Mouse (Mus musculus): Measurements from ENCODE around the gene Osbpl6. TPM values are rescaled to one million over a fixed set of nuclear protein-coding genes. Genes with fewer than 3 reads are reported as not detected.
A peak's percentile ranks its signal among the peaks of the same experiment; 100 is the strongest.
"Not testable (repeated sequence)": the region's sequence is repeated elsewhere in the genome, so short reads cannot be mapped to it uniquely, and the experiment has no call there.

Osbpl6 gene
- polyA plus RNA-seq, 1 experiment from 2014 or later = 6.8 TPM

GRCm38 (mm10) chr2:76610326-76611104 is 204.2 kb downstream of the Osbpl6 start:
- 0 out of 2 replicates have a peak, but pooled peaks cover 4% of the 10 kb centered on the region for H3K4me1 ChIP-seq (replicated peaks)
- no peak overlapping the region for H3K4me3 ChIP-seq
- no peaks in the 10 kb centered on the region for H3K36me3 ChIP-seq
- ATAC-seq (ENCODE audit: insufficient number of reproducible peaks, low FRiP score) = no peak
- H3K4me2 ChIP-seq = no peak overlapping the region
- H3K27me3 ChIP-seq (replicated peaks) = no peaks in the 10 kb centered on the region
- H3K27ac ChIP-seq (ENCODE audit: poor library complexity, severe bottlenecking) = no peak overlapping the region
- H3K9me3 ChIP-seq (replicated peaks) = no peaks in the 10 kb centered on the region
- WGBS = 55% methylated on average over 10 of the region's 10 CpGs
- no peak overlapping the region for H3K9ac ChIP-seq

- H3K4me3 ChIP-seq = no peak overlapping the region
Observed at GRCm38 (mm10) chr2:76611996-76612395, 205.7 kb downstream of the Osbpl6 start.

GRCm38 (mm10) chr2:76618078-76618477 is 211.8 kb downstream of the Osbpl6 start:
- H3K4me2 ChIP-seq = no peak overlapping the region
- H3K4me1 ChIP-seq (replicated peaks) = no peaks in the 10 kb centered on the region
- WGBS = 36% methylated on average over 1 of the region's 1 CpGs
- no peaks in the 10 kb centered on the region for H3K27me3 ChIP-seq (replicated peaks)
- H3K27ac ChIP-seq (ENCODE audit: poor library complexity, severe bottlenecking) = no peak overlapping the region
- no peak for ATAC-seq (ENCODE audit: insufficient number of reproducible peaks, low FRiP score)
- no peak overlapping the region for H3K9ac ChIP-seq
- H3K4me3 ChIP-seq = no peak overlapping the region
- peaks cover 3% of the 10 kb centered on the region; the same call in 1 of the 2 replicates for H3K36me3 ChIP-seq
- H3K9me3 ChIP-seq (replicated peaks) = no peaks in the 10 kb centered on the region

More at GRCm38 (mm10) chr2:76611996-76612395, 205.7 kb downstream of the Osbpl6 start:
- no peaks in the 10 kb centered on the region for H3K27me3 ChIP-seq (replicated peaks)
- no peak overlapping the region for H3K4me2 ChIP-seq
- no peak overlapping the region for H3K27ac ChIP-seq (ENCODE audit: poor library complexity, severe bottlenecking)
- H3K4me1 ChIP-seq (replicated peaks) = 0 out of 2 replicates have a peak, but pooled peaks cover 4% of the 10 kb centered on the region
- ATAC-seq (ENCODE audit: insufficient number of reproducible peaks, low FRiP score) = no peak
- no peaks in the 10 kb centered on the region for H3K36me3 ChIP-seq
- no peak overlapping the region for H3K9ac ChIP-seq
- no peaks in the 10 kb centered on the region for H3K9me3 ChIP-seq (replicated peaks)
- WGBS = 80% methylated on average over 3 of the region's 3 CpGs

GRCm38 (mm10) chr2:76620188-76620587 is 213.9 kb downstream of the Osbpl6 start:
- 73% methylated on average over 5 of the region's 5 CpGs for WGBS
- ATAC-seq (ENCODE audit: insufficient number of reproducible peaks, low FRiP score) = no peak
- no peaks in the 10 kb centered on the region for H3K27me3 ChIP-seq (replicated peaks)
- no peaks in the 10 kb centered on the region for H3K9me3 ChIP-seq (replicated peaks)
- no peak overlapping the region for H3K4me3 ChIP-seq
- H3K36me3 ChIP-seq = peaks cover 23% of the 10 kb centered on the region
- no peak overlapping the region for H3K4me2 ChIP-seq
- no peak overlapping the region for H3K27ac ChIP-seq (ENCODE audit: poor library complexity, severe bottlenecking)
- H3K9ac ChIP-seq = no peak overlapping the region
- H3K4me1 ChIP-seq (replicated peaks) = no peaks in the 10 kb centered on the region

- H3K4me1 ChIP-seq (replicated peaks) = no peaks in the 10 kb centered on the region
- H3K36me3 ChIP-seq = peaks cover 38% of the 10 kb centered on the region
- no peak for ATAC-seq (ENCODE audit: insufficient number of reproducible peaks, low FRiP score)
- no peak overlapping the region for H3K27ac ChIP-seq (ENCODE audit: poor library complexity, severe bottlenecking)
- H3K4me2 ChIP-seq = no peak overlapping the region
- H3K27me3 ChIP-seq (replicated peaks) = no peaks in the 10 kb centered on the region
- no peak overlapping the region for H3K4me3 ChIP-seq
- WGBS = 67% methylated on average over 1 of the region's 1 CpGs
- no peak overlapping the region for H3K9ac ChIP-seq
- peaks cover 11% of the 10 kb centered on the region for H3K9me3 ChIP-seq (replicated peaks)
Observed at GRCm38 (mm10) chr2:76621724-76622123, 215.4 kb downstream of the Osbpl6 start.

GRCm38 (mm10) chr2:76622316-76622715 is 216.0 kb downstream of the Osbpl6 start:
- not testable (repeated sequence) for H3K4me2 ChIP-seq; H3K9ac ChIP-seq; H3K27ac ChIP-seq (ENCODE audit: poor library complexity, severe bottlenecking); H3K4me3 ChIP-seq; H3K4me1 ChIP-seq (replicated peaks); ATAC-seq (ENCODE audit: insufficient number of reproducible peaks, low FRiP score); H3K27me3 ChIP-seq (replicated peaks)
- Histone ChIP-seq H3K9me3 (replicated peaks) (peaks cover 11% of the 10 kb centered on the region), H3K36me3 (peaks cover 44% of the 10 kb centered on the region)
- WGBS = 73% methylated on average over 2 of the region's 2 CpGs

GRCm38 (mm10) chr2:76630293-76630692 is 224.0 kb downstream of the Osbpl6 start:
- no peak for ATAC-seq (ENCODE audit: insufficient number of reproducible peaks, low FRiP score)
- H3K27me3 ChIP-seq (replicated peaks) = no peaks in the 10 kb centered on the region
- 72% methylated on average over 12 of the region's 12 CpGs for WGBS
- H3K9ac ChIP-seq = no peak overlapping the region
- no peak overlapping the region for H3K4me3 ChIP-seq
- H3K27ac ChIP-seq (ENCODE audit: poor library complexity, severe bottlenecking) = no peak overlapping the region
- H3K36me3 ChIP-seq = peaks cover 85% of the 10 kb centered on the region
- no peak overlapping the region for H3K4me2 ChIP-seq
- no peaks in the 10 kb centered on the region for H3K4me1 ChIP-seq (replicated peaks)
- H3K9me3 ChIP-seq (replicated peaks) = peaks cover 11% of the 10 kb centered on the region

GRCm38 (mm10) chr2:76631600-76631999 is 225.3 kb downstream of the Osbpl6 start:
- Histone ChIP-seq H3K36me3 (peaks cover 85% of the 10 kb centered on the region), H3K4me2 (no peak overlapping the region), H3K4me1 (replicated peaks) (no peaks in the 10 kb centered on the region), H3K27ac (ENCODE audit: poor library complexity, severe bottlenecking) (no peak overlapping the region), H3K9me3 (replicated peaks) (peaks cover 1% of the 10 kb centered on the region), H3K9ac (no peak overlapping the region), H3K4me3 (no peak overlapping the region), H3K27me3 (replicated peaks) (no peaks in the 10 kb centered on the region)
- 91% methylated on average over 4 of the region's 4 CpGs for WGBS
- no peak for ATAC-seq (ENCODE audit: insufficient number of reproducible peaks, low FRiP score)

- no peak for ATAC-seq (ENCODE audit: insufficient number of reproducible peaks, low FRiP score)
- H3K27ac ChIP-seq (ENCODE audit: poor library complexity, severe bottlenecking) = no peak overlapping the region
- H3K27me3 ChIP-seq (replicated peaks) = no peaks in the 10 kb centered on the region
- H3K9me3 ChIP-seq (replicated peaks) = no peaks in the 10 kb centered on the region
- H3K4me3 ChIP-seq = no peak overlapping the region
- peaks cover 70% of the 10 kb centered on the region for H3K36me3 ChIP-seq
- 87% methylated on average over 2 of the region's 2 CpGs for WGBS
- H3K4me1 ChIP-seq (replicated peaks) = peaks cover 9% of the 10 kb centered on the region
- no peak overlapping the region for H3K4me2 ChIP-seq
- no peak overlapping the region for H3K9ac ChIP-seq
Observed at GRCm38 (mm10) chr2:76639637-76640036, 233.3 kb downstream of the Osbpl6 start.

GRCm38 (mm10) chr2:76643801-76644200 is 237.5 kb downstream of the Osbpl6 start:
- Histone ChIP-seq H3K27me3 (replicated peaks) (no peaks in the 10 kb centered on the region), H3K4me2 (no peak overlapping the region), H3K9me3 (replicated peaks) (no peaks in the 10 kb centered on the region), H3K27ac (ENCODE audit: poor library complexity, severe bottlenecking) (no peak overlapping the region), H3K4me1 (replicated peaks) (peaks cover 21% of the 10 kb centered on the region), H3K36me3 (peaks cover 44% of the 10 kb centered on the region), H3K4me3 (no peak overlapping the region), H3K9ac (no peak overlapping the region)
- ATAC-seq (ENCODE audit: insufficient number of reproducible peaks, low FRiP score) = no peak

- Histone ChIP-seq H3K27ac (ENCODE audit: poor library complexity, severe bottlenecking) (peak overlapping the region; percentile 92), H3K9ac (peak overlapping the region; percentile 89), H3K4me2 (peak overlapping the region; percentile 95), H3K27me3 (replicated peaks) (no peaks in the 10 kb centered on the region), H3K36me3 (peaks cover 12% of the 10 kb centered on the region), H3K9me3 (replicated peaks) (no peaks in the 10 kb centered on the region), H3K4me1 (replicated peaks) (peaks cover 23% of the 10 kb centered on the region), H3K4me3 (peak overlapping the region; percentile 87)
- 1% methylated on average over 26 of the region's 32 CpGs for WGBS
- peak; percentile 54 for ATAC-seq (ENCODE audit: insufficient number of reproducible peaks, low FRiP score)
Observed at GRCm38 (mm10) chr2:76647441-76647869, 241.1 kb downstream of the Osbpl6 start.

Data from heart, embryonic 12.5 days (tissue).